Mouse (Mus musculus): ENCODE results near the gene H2al1d. TPM values are rescaled to one million over a fixed set of nuclear protein-coding genes. Genes with fewer than 3 reads are reported as not detected.
"Not testable (repeated sequence)": the region's sequence is repeated elsewhere in the genome, so short reads cannot be mapped to it uniquely, and the experiment has no call there.

Gene H2al1d
- not detected in 2 replicates for polyA plus RNA-seq (2014; fragmentation: Nextera tagmentation; extraction: Ambion mirVana)

GRCm38 (mm10) chrX:11308524-11308923, at the start of gene H2al1d:
H2al1d (plus strand) TSS chrX:11308824.
- not testable (repeated sequence) for H3K4me3 ChIP-seq (ENCODE audit: low read depth, low read length); H3K9ac ChIP-seq (replicated peaks; ENCODE audit: low read depth, low read length); ATAC-seq (ENCODE audit: low read depth); H3K4me2 ChIP-seq (ENCODE audit: low read depth, low read length); H3K9me3 ChIP-seq (ENCODE audit: control insufficient read depth, low read length); H3K36me3 ChIP-seq (ENCODE audit: control insufficient read depth, insufficient read depth, low read length); H3K27ac ChIP-seq (ENCODE audit: low read depth, low read length); H3K27me3 ChIP-seq (ENCODE audit: control insufficient read depth, insufficient read depth, low read length); H3K4me1 ChIP-seq (ENCODE audit: control insufficient read depth, insufficient read depth, low read length)
- WGBS, result no CpG with 5 or more reads among the region's 6 CpGs

- Histone ChIP-seq H3K27ac (ENCODE audit: low read depth, low read length) (no peak overlapping the region), H3K36me3 (ENCODE audit: control insufficient read depth, insufficient read depth, low read length) (no peaks in the 10 kb centered on the region), H3K27me3 (ENCODE audit: control insufficient read depth, insufficient read depth, low read length) (no peaks in the 10 kb centered on the region), H3K4me2 (ENCODE audit: low read depth, low read length) (no peak overlapping the region), H3K4me3 (ENCODE audit: low read depth, low read length) (no peak overlapping the region), H3K9ac (replicated peaks; ENCODE audit: low read depth, low read length) (no peak overlapping the region), H3K9me3 (ENCODE audit: control insufficient read depth, low read length) (no peaks in the 10 kb centered on the region), H3K4me1 (ENCODE audit: control insufficient read depth, insufficient read depth, low read length) (no peaks in the 10 kb centered on the region)
- ATAC-seq (ENCODE audit: low read depth), result no peak
- WGBS, result 76% methylated on average over 8 of the region's 8 CpGs
These were observed 43.7 kb upstream of the H2al1d start for GRCm38 (mm10) chrX:11264918-11265317.

- Histone ChIP-seq H3K36me3 (ENCODE audit: control insufficient read depth, insufficient read depth, low read length) (no peaks in the 10 kb centered on the region), H3K27me3 (ENCODE audit: control insufficient read depth, insufficient read depth, low read length) (no peaks in the 10 kb centered on the region), H3K4me3 (ENCODE audit: low read depth, low read length) (no peak overlapping the region), H3K9ac (replicated peaks; ENCODE audit: low read depth, low read length) (no peak overlapping the region), H3K4me2 (ENCODE audit: low read depth, low read length) (no peak overlapping the region), H3K27ac (ENCODE audit: low read depth, low read length) (no peak overlapping the region), H3K9me3 (ENCODE audit: control insufficient read depth, low read length) (no peaks in the 10 kb centered on the region), H3K4me1 (ENCODE audit: control insufficient read depth, insufficient read depth, low read length) (no peaks in the 10 kb centered on the region)
- no peak; the same call in 1 of the 2 replicates for ATAC-seq (ENCODE audit: low read depth)
- WGBS, result 66% methylated on average over 7 of the region's 7 CpGs
These were observed 40.8 kb upstream of the H2al1d start for GRCm38 (mm10) chrX:11267791-11268190.

- 87% methylated on average over 3 of the region's 3 CpGs for WGBS
These were observed 39.5 kb upstream of the H2al1d start for GRCm38 (mm10) chrX:11269074-11269473.

GRCm38 (mm10) chrX:11273190-11273589, 35.4 kb upstream of the H2al1d start:
- no peaks in the 10 kb centered on the region for H3K36me3 ChIP-seq (ENCODE audit: control insufficient read depth, insufficient read depth, low read length)
- no peak overlapping the region for H3K4me3 ChIP-seq (ENCODE audit: low read depth, low read length)
- H3K27me3 ChIP-seq (ENCODE audit: control insufficient read depth, insufficient read depth, low read length), result no peaks in the 10 kb centered on the region
- no peak for ATAC-seq (ENCODE audit: low read depth)
- no peaks in the 10 kb centered on the region for H3K9me3 ChIP-seq (ENCODE audit: control insufficient read depth, low read length)
- H3K27ac ChIP-seq (ENCODE audit: low read depth, low read length), result no peak overlapping the region
- no peaks in the 10 kb centered on the region for H3K4me1 ChIP-seq (ENCODE audit: control insufficient read depth, insufficient read depth, low read length)
- H3K9ac ChIP-seq (replicated peaks; ENCODE audit: low read depth, low read length), result no peak overlapping the region
- no peak overlapping the region for H3K4me2 ChIP-seq (ENCODE audit: low read depth, low read length)
- WGBS, result 87% methylated on average over 3 of the region's 3 CpGs

More at GRCm38 (mm10) chrX:11269074-11269473, 39.5 kb upstream of the H2al1d start:
- H3K27ac ChIP-seq (ENCODE audit: low read depth, low read length), result no peak overlapping the region
- ATAC-seq (ENCODE audit: low read depth), result no peak
- no peak overlapping the region for H3K4me3 ChIP-seq (ENCODE audit: low read depth, low read length)
- no peak overlapping the region for H3K9ac ChIP-seq (replicated peaks; ENCODE audit: low read depth, low read length)
- H3K4me1 ChIP-seq (ENCODE audit: control insufficient read depth, insufficient read depth, low read length), result no peaks in the 10 kb centered on the region
- no peaks in the 10 kb centered on the region for H3K9me3 ChIP-seq (ENCODE audit: control insufficient read depth, low read length)
- no peaks in the 10 kb centered on the region for H3K27me3 ChIP-seq (ENCODE audit: control insufficient read depth, insufficient read depth, low read length)
- no peak overlapping the region for H3K4me2 ChIP-seq (ENCODE audit: low read depth, low read length)
- no peaks in the 10 kb centered on the region for H3K36me3 ChIP-seq (ENCODE audit: control insufficient read depth, insufficient read depth, low read length)

GRCm38 (mm10) chrX:11277083-11277482, 31.5 kb upstream of the H2al1d start:
- no peak for ATAC-seq (ENCODE audit: low read depth)
- 69% methylated on average over 6 of the region's 6 CpGs for WGBS

GRCm38 (mm10) chrX:11280741-11281140, 27.9 kb upstream of the H2al1d start:
- Histone ChIP-seq H3K36me3 (ENCODE audit: control insufficient read depth, insufficient read depth, low read length) (no peaks in the 10 kb centered on the region), H3K27me3 (ENCODE audit: control insufficient read depth, insufficient read depth, low read length) (no peaks in the 10 kb centered on the region), H3K4me1 (ENCODE audit: control insufficient read depth, insufficient read depth, low read length) (no peaks in the 10 kb centered on the region), H3K4me3 (ENCODE audit: low read depth, low read length) (no peak overlapping the region), H3K9ac (replicated peaks; ENCODE audit: low read depth, low read length) (no peak overlapping the region), H3K4me2 (ENCODE audit: low read depth, low read length) (no peak overlapping the region), H3K9me3 (ENCODE audit: control insufficient read depth, low read length) (no peaks in the 10 kb centered on the region), H3K27ac (ENCODE audit: low read depth, low read length) (no peak overlapping the region)
- ATAC-seq (ENCODE audit: low read depth), result no peak
- WGBS, result 77% methylated on average over 2 of the region's 2 CpGs

More at GRCm38 (mm10) chrX:11277083-11277482, 31.5 kb upstream of the H2al1d start:
- Histone ChIP-seq H3K9me3 (ENCODE audit: control insufficient read depth, low read length) (no peaks in the 10 kb centered on the region), H3K4me3 (ENCODE audit: low read depth, low read length) (no peak overlapping the region), H3K4me1 (ENCODE audit: control insufficient read depth, insufficient read depth, low read length) (no peaks in the 10 kb centered on the region), H3K27ac (ENCODE audit: low read depth, low read length) (no peak overlapping the region), H3K9ac (replicated peaks; ENCODE audit: low read depth, low read length) (no peak overlapping the region), H3K4me2 (ENCODE audit: low read depth, low read length) (no peak overlapping the region), H3K36me3 (ENCODE audit: control insufficient read depth, insufficient read depth, low read length) (no peaks in the 10 kb centered on the region), H3K27me3 (ENCODE audit: control insufficient read depth, insufficient read depth, low read length) (no peaks in the 10 kb centered on the region)

- no peak for ATAC-seq (ENCODE audit: low read depth)
- WGBS, result 79% methylated on average over 14 of the region's 14 CpGs
- no peaks in the 10 kb centered on the region for H3K9me3 ChIP-seq (ENCODE audit: control insufficient read depth, low read length)
- no peak overlapping the region for H3K9ac ChIP-seq (replicated peaks; ENCODE audit: low read depth, low read length)
- no peaks in the 10 kb centered on the region for H3K36me3 ChIP-seq (ENCODE audit: control insufficient read depth, insufficient read depth, low read length)
- no peak overlapping the region for H3K4me3 ChIP-seq (ENCODE audit: low read depth, low read length)
- H3K4me1 ChIP-seq (ENCODE audit: control insufficient read depth, insufficient read depth, low read length), result no peaks in the 10 kb centered on the region
- H3K27ac ChIP-seq (ENCODE audit: low read depth, low read length), result no peak overlapping the region
- H3K27me3 ChIP-seq (ENCODE audit: control insufficient read depth, insufficient read depth, low read length), result no peaks in the 10 kb centered on the region
- no peak overlapping the region for H3K4me2 ChIP-seq (ENCODE audit: low read depth, low read length)
These were observed 20.2 kb upstream of the H2al1d start for GRCm38 (mm10) chrX:11288306-11288882.

GRCm38 (mm10) chrX:11289244-11289643, 19.4 kb upstream of the H2al1d start:
- no peaks in the 10 kb centered on the region for H3K4me1 ChIP-seq (ENCODE audit: control insufficient read depth, insufficient read depth, low read length)
- H3K9me3 ChIP-seq (ENCODE audit: control insufficient read depth, low read length), result no peaks in the 10 kb centered on the region
- no peak overlapping the region for H3K4me3 ChIP-seq (ENCODE audit: low read depth, low read length)
- no peak for ATAC-seq (ENCODE audit: low read depth)
- H3K27me3 ChIP-seq (ENCODE audit: control insufficient read depth, insufficient read depth, low read length), result no peaks in the 10 kb centered on the region
- 66% methylated on average over 4 of the region's 4 CpGs for WGBS
- H3K9ac ChIP-seq (replicated peaks; ENCODE audit: low read depth, low read length), result no peak overlapping the region
- no peak overlapping the region for H3K27ac ChIP-seq (ENCODE audit: low read depth, low read length)
- no peak overlapping the region for H3K4me2 ChIP-seq (ENCODE audit: low read depth, low read length)
- no peaks in the 10 kb centered on the region for H3K36me3 ChIP-seq (ENCODE audit: control insufficient read depth, insufficient read depth, low read length)

Measured in neural tube, embryonic 14.5 days (tissue).